Mouse (Mus musculus) neural tube, embryonic 12.5 days (tissue): ENCODE results near the gene Synrg. TPM values are rescaled to one million over a fixed set of nuclear protein-coding genes. Genes with fewer than 3 reads are reported as not detected.

ENCODE experiments used
- ATAC-seq: fragments of 200-750 bp; cut with Nextera tagmentation; 2 replicates; pipeline ENCODE4 v1.8.0; 2017; ENCODE audit warnings: low read depth, mild to moderate bottlenecking, moderate TSS enrichment, moderate library complexity; ENCODE audit not compliant: low FRiP score
- H3K27ac ChIP-seq: fragments of 300-500 bp; sonication (generic); 2 replicates; pipeline ENCODE4 v1.5.1; 2016
- H3K27me3 ChIP-seq: fragments of 300-500 bp; sonication (generic); replicated peaks from 2 replicates; pipeline ENCODE4 v1.6.1; 2016; ENCODE audit warnings: mild to moderate bottlenecking
- H3K36me3 ChIP-seq: fragments of 300-500 bp; sonication (generic); 2 replicates; pipeline ENCODE4 v1.6.1; 2016; ENCODE audit warnings: mild to moderate bottlenecking
- H3K4me1 ChIP-seq: fragments of 300-500 bp; sonication (generic); 2 replicates; pipeline ENCODE4 v1.6.1; 2016
- H3K4me2 ChIP-seq: fragments of 300-500 bp; sonication (generic); replicated peaks from 2 replicates; pipeline ENCODE4 v1.6.1; 2016; ENCODE audit warnings: mild to moderate bottlenecking
- H3K4me3 ChIP-seq: fragments of 300-500 bp; sonication (generic); 2 replicates; pipeline ENCODE4 v1.5.1; 2016
- H3K9ac ChIP-seq: fragments of 300-500 bp; sonication (generic); 2 replicates; pipeline ENCODE4 v1.6.1; 2016; ENCODE audit warnings: mild to moderate bottlenecking
- H3K9me3 ChIP-seq: fragments of 300-500 bp; sonication (generic); 2 replicates; pipeline ENCODE4 v1.6.1; 2016; ENCODE audit warnings: mild to moderate bottlenecking
- whole genome bisulfite sequencing: fragments of 180-500 bp; shearing (Covaris S2); methylation state at CpG from one replicate; pipeline ENCODE4 v1.1.7; 2016; 5-methylcytosine and 5-hydroxymethylcytosine counted together
- polyA plus RNA-seq: library from polyadenylated mRNA; unstranded; fragments of >200 nt; fragmentation: Nextera tagmentation; extraction: Ambion mirVana; gene quantifications from 2 replicates; pipeline ENCODE4 v1.2.1, GENCODE M21; 2016

Gene Synrg
- polyA plus RNA-seq, 1 experiment from 2014 or later: 27.9 TPM

DNA sequence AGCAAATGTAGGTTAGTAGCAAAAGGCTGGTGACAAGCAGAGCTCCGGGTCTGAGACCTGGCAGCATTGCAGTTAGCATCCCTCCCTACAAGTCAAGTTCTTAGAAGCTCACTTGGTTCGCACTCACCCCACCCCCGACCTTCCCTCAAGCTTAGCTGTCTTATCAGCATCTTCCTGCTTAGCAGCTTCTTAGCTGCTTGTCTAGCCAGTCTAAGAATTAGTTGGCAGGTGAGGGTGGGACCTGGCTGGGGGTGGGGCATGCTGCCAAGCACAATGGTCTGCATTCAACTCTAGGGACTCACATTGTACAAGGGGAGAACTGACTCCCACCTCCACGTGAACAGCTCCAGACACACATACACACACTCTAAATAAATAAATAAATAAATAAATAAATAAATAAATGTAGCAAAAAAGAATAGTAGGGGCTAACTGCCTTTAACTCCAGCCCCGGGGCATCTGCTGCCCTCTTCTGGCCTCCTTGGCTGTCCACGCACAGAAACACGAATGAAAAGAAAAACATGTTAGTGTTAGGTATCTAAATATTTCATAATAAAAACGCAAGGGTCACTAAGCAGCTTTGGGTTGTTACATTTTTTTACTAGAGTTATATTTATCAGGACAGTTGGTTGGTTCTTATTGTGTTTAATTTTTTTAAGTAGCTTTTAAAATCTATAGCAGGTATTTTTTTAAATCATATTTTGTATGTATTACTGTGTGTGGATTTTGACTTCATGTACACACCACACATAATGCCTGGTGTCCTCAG, 3.4 kb downstream of the Synrg start:
- Histone ChIP-seq H3K4me1 (peaks cover 20% of the 10 kb centered on the region), H3K9me3 (no peaks in the 10 kb centered on the region), H3K27ac (no peak overlapping the region), H3K4me3 (no peak overlapping the region), H3K4me2 (no peak overlapping the region), H3K9ac (no peak overlapping the region), H3K27me3 (no peaks in the 10 kb centered on the region), H3K36me3 (peaks cover 18% of the 10 kb centered on the region)
- 63% methylated on average over 8 of the region's 8 CpGs for WGBS
- no peak for ATAC-seq

GRCm38 (mm10) chr11:83968205-83968575, 4.0 kb downstream of the Synrg start:
- H3K27me3 ChIP-seq: no peaks in the 10 kb centered on the region
- peaks cover 20% of the 10 kb centered on the region for H3K4me1 ChIP-seq
- 78% methylated on average over 6 of the region's 6 CpGs for WGBS
- ATAC-seq: no peak
- no peaks in the 10 kb centered on the region for H3K9me3 ChIP-seq
- no peak overlapping the region for H3K4me3 ChIP-seq
- no peak overlapping the region for H3K4me2 ChIP-seq
- peaks cover 19% of the 10 kb centered on the region for H3K36me3 ChIP-seq
- no peak overlapping the region for H3K27ac ChIP-seq
- H3K9ac ChIP-seq: no peak overlapping the region

GRCm38 (mm10) chr11:83969040-83969439, 4.8 kb downstream of the Synrg start:
- Histone ChIP-seq H3K9me3 (no peaks in the 10 kb centered on the region), H3K27me3 (no peaks in the 10 kb centered on the region), H3K9ac (no peak overlapping the region), H3K4me1 (peaks cover 20% of the 10 kb centered on the region), H3K4me3 (no peak overlapping the region), H3K27ac (no peak overlapping the region), H3K36me3 (peaks cover 21% of the 10 kb centered on the region), H3K4me2 (no peak overlapping the region)
- no peak for ATAC-seq
- 91% methylated on average over 3 of the region's 3 CpGs for WGBS

GRCm38 (mm10) chr11:83974561-83975346, 10.5 kb downstream of the Synrg start:
- 47% methylated on average over 7 of the region's 7 CpGs for WGBS
- no peaks in the 10 kb centered on the region for H3K9me3 ChIP-seq
- no peaks in the 10 kb centered on the region for H3K27me3 ChIP-seq
- H3K4me3 ChIP-seq: no peak overlapping the region
- H3K4me1 ChIP-seq: peaks cover 4% of the 10 kb centered on the region; the same call in 1 of the 2 replicates
- H3K36me3 ChIP-seq: peaks cover 62% of the 10 kb centered on the region
- no peak for ATAC-seq
- no peak overlapping the region for H3K27ac ChIP-seq
- H3K9ac ChIP-seq: no peak overlapping the region
- H3K4me2 ChIP-seq: no peak overlapping the region

GRCm38 (mm10) chr11:83975488-83975887, 11.3 kb downstream of the Synrg start:
- no peaks in the 10 kb centered on the region for H3K9me3 ChIP-seq
- H3K4me1 ChIP-seq: peaks cover 4% of the 10 kb centered on the region; the same call in 1 of the 2 replicates
- no peak overlapping the region for H3K4me3 ChIP-seq
- peaks cover 66% of the 10 kb centered on the region for H3K36me3 ChIP-seq
- no peak for ATAC-seq
- H3K27me3 ChIP-seq: no peaks in the 10 kb centered on the region
- H3K9ac ChIP-seq: no peak overlapping the region
- 97% methylated on average over 1 of the region's 1 CpGs for WGBS
- H3K4me2 ChIP-seq: no peak overlapping the region
- no peak overlapping the region for H3K27ac ChIP-seq

GRCm38 (mm10) chr11:83976236-83976977, 12.2 kb downstream of the Synrg start:
- ATAC-seq: no peak
- Histone ChIP-seq H3K36me3 (peaks cover 73% of the 10 kb centered on the region), H3K4me3 (no peak overlapping the region), H3K4me2 (no peak overlapping the region), H3K9me3 (no peaks in the 10 kb centered on the region), H3K9ac (no peak overlapping the region), H3K27ac (no peak overlapping the region), H3K4me1 (peaks cover 4% of the 10 kb centered on the region; the same call in 1 of the 2 replicates), H3K27me3 (no peaks in the 10 kb centered on the region)
- 88% methylated on average over 13 of the region's 13 CpGs for WGBS

- WGBS: 94% methylated on average over 2 of the region's 2 CpGs
These were observed 13.6 kb downstream of the Synrg start for GRCm38 (mm10) chr11:83977810-83978209.

GRCm38 (mm10) chr11:83979992-83980391, 15.8 kb downstream of the Synrg start:
- no peaks in the 10 kb centered on the region for H3K4me1 ChIP-seq
- ATAC-seq: no peak
- no peak overlapping the region for H3K27ac ChIP-seq
- H3K9me3 ChIP-seq: no peaks in the 10 kb centered on the region
- 86% methylated on average over 6 of the region's 6 CpGs for WGBS
- no peak overlapping the region for H3K4me2 ChIP-seq
- H3K27me3 ChIP-seq: no peaks in the 10 kb centered on the region
- no peak overlapping the region for H3K4me3 ChIP-seq
- H3K9ac ChIP-seq: no peak overlapping the region
- H3K36me3 ChIP-seq: peaks cover 76% of the 10 kb centered on the region

More at GRCm38 (mm10) chr11:83977810-83978209, 13.6 kb downstream of the Synrg start:
- H3K36me3 ChIP-seq: peaks cover 71% of the 10 kb centered on the region
- H3K4me1 ChIP-seq: peaks cover 4% of the 10 kb centered on the region; the same call in 1 of the 2 replicates
- no peaks in the 10 kb centered on the region for H3K9me3 ChIP-seq
- no peak overlapping the region for H3K9ac ChIP-seq
- no peak for ATAC-seq
- no peak overlapping the region for H3K4me3 ChIP-seq
- no peak overlapping the region for H3K27ac ChIP-seq
- H3K27me3 ChIP-seq: no peaks in the 10 kb centered on the region
- no peak overlapping the region for H3K4me2 ChIP-seq

GRCm38 (mm10) chr11:83981338-83981737, 17.1 kb downstream of the Synrg start:
- Histone ChIP-seq H3K27ac (no peak overlapping the region), H3K36me3 (peaks cover 86% of the 10 kb centered on the region), H3K9ac (no peak overlapping the region), H3K9me3 (no peaks in the 10 kb centered on the region), H3K27me3 (no peaks in the 10 kb centered on the region), H3K4me2 (no peak overlapping the region), H3K4me3 (no peak overlapping the region), H3K4me1 (no peaks in the 10 kb centered on the region)
- 84% methylated on average over 10 of the region's 10 CpGs for WGBS
- no peak for ATAC-seq

GRCm38 (mm10) chr11:83991701-83992100, 27.5 kb downstream of the Synrg start:
- no peaks in the 10 kb centered on the region for H3K4me1 ChIP-seq
- no peaks in the 10 kb centered on the region for H3K9me3 ChIP-seq
- H3K4me3 ChIP-seq: no peak overlapping the region
- no peak overlapping the region for H3K9ac ChIP-seq
- no peak overlapping the region for H3K4me2 ChIP-seq
- 79% methylated on average over 4 of the region's 4 CpGs for WGBS
- no peaks in the 10 kb centered on the region for H3K27me3 ChIP-seq
- peaks cover 84% of the 10 kb centered on the region for H3K36me3 ChIP-seq
- H3K27ac ChIP-seq: no peak overlapping the region
- ATAC-seq: no peak

- Histone ChIP-seq H3K9me3 (no peaks in the 10 kb centered on the region), H3K27ac (no peak overlapping the region), H3K4me3 (no peak overlapping the region), H3K4me1 (no peaks in the 10 kb centered on the region), H3K4me2 (no peak overlapping the region), H3K36me3 (peaks cover 91% of the 10 kb centered on the region), H3K9ac (no peak overlapping the region), H3K27me3 (no peaks in the 10 kb centered on the region)
- no peak for ATAC-seq
- WGBS: 90% methylated on average over 2 of the region's 2 CpGs
These were observed 29.2 kb downstream of the Synrg start for GRCm38 (mm10) chr11:83993428-83993827.

GRCm38 (mm10) chr11:83994481-83994880, 30.3 kb downstream of the Synrg start:
- Histone ChIP-seq H3K27me3 (no peaks in the 10 kb centered on the region), H3K4me1 (no peaks in the 10 kb centered on the region), H3K27ac (no peak overlapping the region), H3K4me3 (no peak overlapping the region), H3K4me2 (no peak overlapping the region), H3K36me3 (peaks cover 93% of the 10 kb centered on the region), H3K9me3 (no peaks in the 10 kb centered on the region), H3K9ac (no peak overlapping the region)
- ATAC-seq: no peak
- WGBS: 80% methylated on average over 3 of the region's 3 CpGs
